Mouse (Mus musculus): ENCODE measurements at regions not wholly inside any gene's neighbourhood (a gene's known extent, or its start where the extent isn't known, plus 50 kb on each side); places are given as distances from the start of the nearest gene placed in this dataset.

DNA sequence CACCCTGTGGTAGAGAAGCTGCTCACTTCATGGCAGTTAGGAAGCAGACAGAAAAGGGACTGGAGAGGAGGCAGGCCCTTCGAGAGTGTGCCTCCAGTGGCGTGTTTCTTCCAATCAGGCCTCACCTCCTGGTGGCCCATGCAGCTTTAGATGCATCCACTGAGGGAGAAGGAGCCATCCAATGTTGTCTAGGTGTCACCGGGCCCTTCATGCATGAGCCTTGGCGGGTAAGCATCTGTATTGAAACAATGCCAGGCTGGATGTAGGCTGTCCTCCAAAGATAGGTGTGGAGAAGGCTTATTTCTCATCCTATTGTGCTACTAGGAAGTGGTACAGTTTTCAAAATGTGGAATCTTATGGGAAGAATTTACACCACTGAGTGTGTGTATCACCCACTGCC, 471.9 kb downstream of the Rps24 start:
- TF ChIP-seq EP300 (IDR thresholded peaks at IDR 0.05; ENCODE audit: low read depth) = no peak
- TF ChIP-seq CTCF (IDR thresholded peaks at IDR 0.05; ENCODE audit: low read depth) = no peak
